In genomic region chr17:28689586-28690283, GRCm38 (mm10) we compare ENCODE assay signal across 8 mouse cellular contexts. TPM values are rescaled to one million over a fixed set of nuclear protein-coding genes. Genes with fewer than 3 reads are reported as not detected.
DNase-seq lines count a peak whose midpoint lies in the region; ATAC-seq and TF ChIP-seq lines count a peak whose summit lies in the region.

Slc26a8 (minus strand) TSS chr17:28690233.

- 8% methylated on average over 40 of the region's 40 CpGs for WGBS in embryonic facial prominence, embryonic 10.5 days
- 10% methylated on average over 40 of the region's 40 CpGs for WGBS in hindbrain, embryonic 15.5 days
- WGBS in liver, embryonic 13.5 days (ENCODE audit: insufficient replicate concordance) = 9% methylated on average over 40 of the region's 40 CpGs

- no peak for ATAC-seq in hindbrain, embryonic 15.5 days (ENCODE audit: low FRiP score, low read depth)
- ATAC-seq in liver, embryonic 13.5 days (ENCODE audit: low read depth) = no peak

- peaks cover 37% of the 10 kb centered on the region for H3K4me1 ChIP-seq in embryonic facial prominence, embryonic 10.5 days
- H3K4me1 ChIP-seq in hindbrain, embryonic 15.5 days (replicated peaks) = peaks cover 33% of the 10 kb centered on the region
- peaks cover 47% of the 10 kb centered on the region for H3K4me1 ChIP-seq in liver, embryonic 13.5 days (replicated peaks)

- H3K4me3 ChIP-seq in layer of hippocampus, adult 2 months = peak within 1 kb of the TSS; percentile 97
- H3K4me3 ChIP-seq in embryonic facial prominence, embryonic 10.5 days = peak within 1 kb of the TSS; percentile 74
- H3K4me3 ChIP-seq in hindbrain, embryonic 15.5 days = peak within 1 kb of the TSS; percentile 89
- H3K4me3 ChIP-seq in liver, embryonic 13.5 days (replicated peaks) = peak within 1 kb of the TSS; percentile 100

- no peak for TF ChIP-seq CTCF in layer of hippocampus, adult 2 months (conservative IDR thresholded peaks at IDR 0.05)

- H3K27ac ChIP-seq in layer of hippocampus, adult 2 months = peak within 1 kb of the TSS; percentile 96
- peak within 1 kb of the TSS; percentile 95 for H3K27ac ChIP-seq in embryonic facial prominence, embryonic 10.5 days (replicated peaks)
- peak within 1 kb of the TSS; percentile 96 for H3K27ac ChIP-seq in hindbrain, embryonic 15.5 days (replicated peaks)
- H3K27ac ChIP-seq in liver, embryonic 13.5 days = peak within 1 kb of the TSS; percentile 93

- peaks cover 22% of the 10 kb centered on the region for H3K27me3 ChIP-seq in embryonic facial prominence, embryonic 10.5 days (replicated peaks; ENCODE audit: low read depth, poor library complexity, severe bottlenecking)
- H3K27me3 ChIP-seq in hindbrain, embryonic 15.5 days = 0 out of 2 replicates have a peak, but pooled peaks cover 4% of the 10 kb centered on the region
- no peaks in the 10 kb centered on the region for H3K27me3 ChIP-seq in liver, embryonic 13.5 days

- H3K9me3 ChIP-seq in embryonic facial prominence, embryonic 10.5 days = no peaks in the 10 kb centered on the region
- no peaks in the 10 kb centered on the region for H3K9me3 ChIP-seq in hindbrain, embryonic 15.5 days
- no peaks in the 10 kb centered on the region for H3K9me3 ChIP-seq in liver, embryonic 13.5 days (replicated peaks)

- peak within 1 kb of the TSS; percentile 81 for H3K9ac ChIP-seq in hindbrain, embryonic 15.5 days
- H3K9ac ChIP-seq in liver, embryonic 13.5 days = peak within 1 kb of the TSS; percentile 79

- no peak for DNase-seq in layer of hippocampus, adult 2 months (ENCODE audit: low spot score in 2 of 2)
- DNase-seq in layer of hippocampus, adult 9-10 months (ENCODE audit: low spot score) = no peak
- peak; percentile 34 for DNase-seq in R1 (ENCODE audit: low read depth, low spot score)
- peak; percentile 55 for DNase-seq in embryonic facial prominence, embryonic 10.5 days (ENCODE audit: low spot score)
- DNase-seq in liver, embryonic 13.5 days = peak; percentile 39
- peak; percentile 65 for DNase-seq in right cerebral cortex, postnatal 25 days
- DNase-seq in layer of hippocampus, adult 9-11 months = no peak

- H3K36me3 ChIP-seq in embryonic facial prominence, embryonic 10.5 days (replicated peaks) = peaks cover 2% of the 10 kb centered on the region; the same call in 1 of the 2 replicates
- no peaks in the 10 kb centered on the region for H3K36me3 ChIP-seq in hindbrain, embryonic 15.5 days
- H3K36me3 ChIP-seq in liver, embryonic 13.5 days = 0 out of 2 replicates have a peak, but pooled peaks cover 9% of the 10 kb centered on the region

- H3K4me2 ChIP-seq in hindbrain, embryonic 15.5 days = peak within 1 kb of the TSS; percentile 82
- H3K4me2 ChIP-seq in liver, embryonic 13.5 days = peak within 1 kb of the TSS; percentile 90

RNA-seq across cellular contexts. Expression of gene Slc26a8, which starts in this region (rescaled TPM):
- 1 to 10 TPM; 6.3 to 6.9 TPM for total RNA-seq in layer of hippocampus, adult 2 months (2021)
- polyA plus RNA-seq in embryonic facial prominence, embryonic 10.5 days (2016; fragmentation: Nextera tagmentation; extraction: Ambion mirVana) = 0.21 and 0.77 TPM in 2 replicates
- polyA plus RNA-seq in hindbrain, embryonic 15.5 days (2015; fragmentation: Nextera tagmentation; extraction: Ambion mirVana) = 1.5 and 1.8 TPM in 2 replicates
- polyA plus RNA-seq in liver, embryonic 13.5 days (2015; fragmentation: Nextera tagmentation; extraction: Ambion mirVana) = 0.09 and 0.20 TPM in 2 replicates

Comparison
In these comparisons a context has a peak if more than half of its experiments do, and no peak if none do; other contexts are left out.
1. Peak in DNase-seq, H3K4me3 ChIP-seq and H3K27ac ChIP-seq in embryonic facial prominence, embryonic 10.5 days; RNA of the gene not detected or under 1 TPM.
2. Peak in DNase-seq, H3K4me3 ChIP-seq, H3K27ac ChIP-seq, H3K9ac ChIP-seq and H3K4me2 ChIP-seq in liver, embryonic 13.5 days; RNA of the gene not detected or under 1 TPM.
3. DNase-seq: peak in R1 (single experiment) and right cerebral cortex, postnatal 25 days (single experiment); none in layer of hippocampus, adult 2 months (0 of 2), layer of hippocampus, adult 9-10 months (single experiment) and layer of hippocampus, adult 9-11 months (single experiment).
4. Peak in every context shown above with its lines, with median percentiles within 50 percentile points of each other: H3K27ac ChIP-seq and H3K4me3 ChIP-seq.